Mouse (Mus musculus): Measurements from ENCODE around the gene Zfp410. TPM values are rescaled to one million over a fixed set of nuclear protein-coding genes. Genes with fewer than 3 reads are reported as not detected.
A peak's percentile ranks its signal among the peaks of the same experiment; 100 is the strongest.
"Not testable (repeated sequence)": the region's sequence is repeated elsewhere in the genome, so short reads cannot be mapped to it uniquely, and the experiment has no call there.

The Zfp410 gene
- polyA plus RNA-seq, 1 experiment from 2014 or later = 84.3 TPM

DNA sequence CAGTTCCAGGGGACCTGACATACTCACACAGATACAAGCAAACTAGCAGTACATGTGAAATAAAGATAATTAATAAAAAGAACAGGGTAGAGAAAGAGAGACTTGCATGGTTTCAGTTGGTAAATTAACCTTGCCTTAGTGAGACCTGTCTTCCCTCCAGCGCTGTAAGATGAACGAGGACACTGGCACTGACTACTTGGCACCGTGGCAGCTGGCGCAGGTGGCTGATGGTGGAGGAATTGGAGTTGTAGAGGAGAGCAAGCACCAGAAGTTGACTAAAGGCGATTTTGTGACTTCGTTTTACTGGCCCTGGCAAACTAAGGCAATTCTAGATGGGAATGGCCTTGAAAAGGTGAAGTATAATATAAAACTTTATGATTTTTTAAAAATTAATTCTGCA, 18.8 kb upstream of the Zfp410 start:
- no peak overlapping the region for H3K27ac ChIP-seq
- no peak for ATAC-seq (ENCODE audit: low FRiP score)

DNA sequence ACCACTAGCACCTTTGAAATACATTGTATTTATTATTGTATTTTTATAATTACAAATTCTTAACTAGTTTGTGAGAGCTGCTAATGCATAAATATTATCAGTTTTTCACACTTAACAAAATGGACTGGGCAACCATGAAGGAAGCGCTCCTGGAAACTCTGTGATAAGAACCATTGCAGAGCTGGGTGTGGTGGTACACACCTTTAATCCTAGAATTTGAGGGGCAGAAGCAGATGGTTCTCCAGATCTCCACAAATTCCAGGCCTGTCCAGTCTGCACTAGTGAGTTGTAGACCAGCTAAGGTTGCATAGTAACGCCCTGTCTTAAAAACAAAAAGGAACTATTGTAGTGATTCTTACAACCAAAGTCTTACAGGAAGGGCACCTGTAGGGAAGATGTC, 17.4 kb upstream of the Zfp410 start:
- Histone ChIP-seq H3K4me1 (replicated peaks) (no peaks in the 10 kb centered on the region), H3K9me3 (no peaks in the 10 kb centered on the region), H3K36me3 (peaks cover 39% of the 10 kb centered on the region), H3K9ac (no peak overlapping the region), H3K27ac (no peak overlapping the region), H3K4me3 (no peak overlapping the region), H3K27me3 (no peaks in the 10 kb centered on the region), H3K4me2 (no peak overlapping the region)
- no peak for ATAC-seq (ENCODE audit: low FRiP score)
- 98% methylated on average over 2 of the region's 2 CpGs for WGBS

More for the DNA sequence above, 18.8 kb upstream of the Zfp410 start:
- no peak overlapping the region for H3K9ac ChIP-seq
- no peak overlapping the region for H3K4me2 ChIP-seq
- no peaks in the 10 kb centered on the region for H3K27me3 ChIP-seq
- WGBS = 96% methylated on average over 6 of the region's 6 CpGs
- peaks cover 48% of the 10 kb centered on the region for H3K36me3 ChIP-seq
- no peak overlapping the region for H3K4me3 ChIP-seq
- no peaks in the 10 kb centered on the region for H3K9me3 ChIP-seq
- H3K4me1 ChIP-seq (replicated peaks) = no peaks in the 10 kb centered on the region

DNA sequence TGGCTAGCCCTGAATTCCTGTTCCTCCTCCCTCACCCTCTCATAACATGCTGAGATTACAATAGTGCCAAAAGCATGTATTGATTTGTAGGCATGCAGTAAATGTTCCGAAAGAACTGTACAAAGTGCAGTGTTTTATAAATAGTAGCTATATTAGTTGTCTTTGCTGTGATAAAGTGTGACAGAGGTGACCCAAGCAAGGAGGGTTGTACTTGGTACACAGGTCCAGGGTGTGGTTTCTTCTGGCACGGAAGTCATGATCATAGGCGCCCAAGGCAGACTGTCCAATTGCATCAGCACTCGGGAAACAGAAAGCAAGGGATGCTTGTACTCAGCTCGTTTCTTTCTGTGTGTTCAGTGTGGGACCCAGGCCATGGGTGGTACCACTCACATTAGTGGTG, 12.6 kb upstream of the Zfp410 start:
- Histone ChIP-seq H3K4me3 (no peak overlapping the region), H3K36me3 (peaks cover 32% of the 10 kb centered on the region), H3K4me1 (replicated peaks) (no peaks in the 10 kb centered on the region), H3K27me3 (no peaks in the 10 kb centered on the region), H3K9me3 (no peaks in the 10 kb centered on the region), H3K27ac (no peak overlapping the region), H3K9ac (no peak overlapping the region), H3K4me2 (no peak overlapping the region)
- WGBS = 92% methylated on average over 5 of the region's 5 CpGs
- no peak for ATAC-seq (ENCODE audit: low FRiP score)

DNA sequence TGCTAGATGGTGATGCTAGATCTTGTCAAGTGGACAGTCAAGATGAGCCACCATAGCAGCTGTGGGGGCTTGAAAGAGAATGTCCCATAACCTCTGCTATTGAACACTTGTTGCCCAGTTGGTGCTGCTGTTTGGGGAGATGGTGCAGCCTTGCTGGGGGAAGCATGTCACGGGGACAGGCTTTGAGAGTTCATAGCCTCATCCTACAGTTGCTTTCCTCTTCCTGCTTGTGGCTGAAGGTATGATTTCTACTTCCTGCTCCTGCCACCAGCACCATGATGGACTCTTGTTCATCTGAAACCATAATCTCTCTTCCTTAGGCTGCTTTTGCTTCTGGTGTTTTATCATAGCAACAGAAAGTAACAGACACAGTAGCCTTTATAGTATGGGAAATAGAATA, 12.1 kb upstream of the Zfp410 start:
- H3K9me3 ChIP-seq = no peaks in the 10 kb centered on the region
- H3K4me3 ChIP-seq = no peak overlapping the region
- H3K9ac ChIP-seq = no peak overlapping the region
- H3K4me1 ChIP-seq (replicated peaks) = no peaks in the 10 kb centered on the region
- no peak for ATAC-seq (ENCODE audit: low FRiP score)
- no peak overlapping the region for H3K4me2 ChIP-seq
- H3K27me3 ChIP-seq = no peaks in the 10 kb centered on the region
- H3K27ac ChIP-seq = no peak overlapping the region
- peaks cover 32% of the 10 kb centered on the region for H3K36me3 ChIP-seq
- WGBS = 74% methylated on average over 1 of the region's 1 CpGs

DNA sequence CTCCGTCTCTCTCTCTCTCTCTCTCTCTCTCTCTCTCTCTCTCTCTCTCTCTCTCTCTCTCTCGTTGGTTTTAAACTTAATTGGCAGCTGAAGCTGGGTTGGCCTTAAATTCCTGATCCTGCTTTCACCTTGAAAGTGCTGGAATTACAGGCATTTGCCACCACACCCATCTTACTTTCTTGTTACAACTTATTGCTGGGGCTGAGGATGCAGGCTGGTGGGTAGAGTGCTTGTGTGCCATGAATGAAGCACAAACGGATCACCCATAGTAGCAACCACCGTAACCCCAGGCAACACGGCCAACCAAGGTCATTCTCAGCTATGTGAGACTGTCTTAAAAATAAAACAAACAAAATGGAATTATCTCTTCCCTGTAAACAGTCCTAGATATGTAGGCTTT, 5.3 kb upstream of the Zfp410 start:
- Histone ChIP-seq H3K9ac (no peak overlapping the region), H3K36me3 (peaks cover 9% of the 10 kb centered on the region), H3K27me3 (no peaks in the 10 kb centered on the region), H3K27ac (no peak overlapping the region), H3K4me1 (replicated peaks) (peaks cover 5% of the 10 kb centered on the region), H3K4me3 (no peak overlapping the region), H3K4me2 (no peak overlapping the region), H3K9me3 (no peaks in the 10 kb centered on the region)
- no peak for ATAC-seq (ENCODE audit: low FRiP score)
- 90% methylated on average over 4 of the region's 5 CpGs for WGBS

DNA sequence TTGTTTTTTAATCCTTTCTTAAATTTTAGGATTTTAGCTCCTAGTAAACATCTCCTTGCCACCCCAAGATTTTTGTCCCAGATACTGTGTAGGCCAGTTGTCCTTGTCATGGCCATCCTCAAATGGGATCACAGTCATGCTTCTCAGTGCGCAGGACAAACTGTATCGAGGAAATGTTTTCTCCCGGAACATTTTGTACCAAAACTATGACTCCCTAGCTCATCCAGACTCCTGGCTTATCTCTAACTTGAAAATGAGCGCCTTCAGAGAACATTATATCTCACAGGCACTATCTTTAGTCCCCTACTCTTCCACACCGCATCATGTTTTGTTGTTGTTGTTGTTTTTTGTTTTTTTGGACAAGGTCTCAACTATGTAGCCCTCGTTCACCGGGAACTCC, 646 bp upstream of the Zfp410 start:
- Histone ChIP-seq H3K27me3 (no peaks in the 10 kb centered on the region), H3K4me3 (peak overlapping the region; percentile 99), H3K4me2 (peak overlapping the region; percentile 93), H3K9me3 (no peaks in the 10 kb centered on the region), H3K36me3 (peaks cover 2% of the 10 kb centered on the region; the same call in 1 of the 2 replicates), H3K9ac (peak overlapping the region; percentile 98), H3K27ac (no peak overlapping the region), H3K4me1 (replicated peaks) (peaks cover 35% of the 10 kb centered on the region)
- 46% methylated on average over 7 of the region's 7 CpGs for WGBS
- no peak for ATAC-seq (ENCODE audit: low FRiP score)

DNA sequence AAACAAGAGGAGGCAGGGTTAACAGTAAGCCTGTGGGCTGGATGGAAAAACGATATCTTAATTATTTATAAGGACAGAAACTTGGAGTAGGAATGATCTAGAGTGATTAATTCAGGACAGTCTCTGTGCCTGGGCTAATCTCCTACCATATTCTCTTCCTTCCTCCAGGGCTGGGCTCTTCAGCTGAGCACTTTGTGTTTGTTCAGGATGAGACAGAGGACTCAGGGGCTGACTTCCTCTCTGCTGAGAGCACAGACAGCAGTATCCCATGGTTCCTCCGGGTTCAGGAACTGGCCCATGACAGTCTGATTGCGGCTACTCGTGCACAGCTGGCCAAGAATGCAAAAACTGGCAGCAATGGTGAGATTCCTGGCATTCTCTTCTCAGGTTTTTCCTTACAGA, 10.5 kb downstream of the Zfp410 start:
- no peaks in the 10 kb centered on the region for H3K27me3 ChIP-seq
- no peak overlapping the region for H3K9ac ChIP-seq
- ATAC-seq (ENCODE audit: low FRiP score) = no peak
- no peak overlapping the region for H3K27ac ChIP-seq
- 88% methylated on average over 4 of the region's 4 CpGs for WGBS
- H3K9me3 ChIP-seq = no peaks in the 10 kb centered on the region
- H3K36me3 ChIP-seq = peaks cover 61% of the 10 kb centered on the region
- no peak overlapping the region for H3K4me2 ChIP-seq
- H3K4me3 ChIP-seq = no peak overlapping the region
- H3K4me1 ChIP-seq (replicated peaks) = no peaks in the 10 kb centered on the region

DNA sequence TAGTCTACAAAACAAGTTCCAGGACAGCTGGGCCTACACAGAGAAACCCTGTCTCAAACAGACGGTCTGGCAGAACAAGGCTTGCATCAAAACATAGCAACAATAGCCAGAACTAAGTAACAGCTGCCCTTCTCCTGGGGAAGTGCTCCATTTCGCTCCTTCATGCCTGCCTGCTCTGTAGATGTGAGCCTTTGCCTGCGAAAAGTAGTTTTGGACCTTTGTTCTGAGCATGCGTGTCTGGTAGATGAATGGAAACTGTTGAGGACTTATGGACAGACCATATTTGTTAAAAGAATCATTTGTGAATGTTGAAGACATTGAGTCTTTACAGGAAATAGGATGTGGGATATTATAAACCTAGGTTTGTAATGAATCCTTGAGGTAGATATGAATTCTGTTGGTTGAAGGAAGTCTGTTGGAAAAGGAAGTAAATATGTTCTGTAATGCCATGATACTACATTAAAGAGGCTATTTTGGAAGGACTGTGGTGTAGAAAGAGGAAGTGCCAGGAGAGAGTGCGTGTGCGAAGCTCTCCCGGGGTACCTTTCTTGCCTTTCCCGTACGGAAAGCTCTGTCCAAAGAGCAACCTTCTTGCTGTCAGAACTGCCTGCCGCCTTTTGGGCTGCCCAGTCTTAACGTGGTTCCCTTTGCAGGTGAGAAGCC, 20.4 kb downstream of the Zfp410 start:
- no peaks in the 10 kb centered on the region for H3K9me3 ChIP-seq
- WGBS = 95% methylated on average over 11 of the region's 11 CpGs
- H3K36me3 ChIP-seq = peaks cover 86% of the 10 kb centered on the region
- H3K4me3 ChIP-seq = no peak overlapping the region
- H3K27ac ChIP-seq = no peak overlapping the region
- H3K27me3 ChIP-seq = no peaks in the 10 kb centered on the region
- no peak overlapping the region for H3K4me2 ChIP-seq
- H3K9ac ChIP-seq = no peak overlapping the region
- H3K4me1 ChIP-seq (replicated peaks) = no peaks in the 10 kb centered on the region
- no peak for ATAC-seq (ENCODE audit: low FRiP score)

DNA sequence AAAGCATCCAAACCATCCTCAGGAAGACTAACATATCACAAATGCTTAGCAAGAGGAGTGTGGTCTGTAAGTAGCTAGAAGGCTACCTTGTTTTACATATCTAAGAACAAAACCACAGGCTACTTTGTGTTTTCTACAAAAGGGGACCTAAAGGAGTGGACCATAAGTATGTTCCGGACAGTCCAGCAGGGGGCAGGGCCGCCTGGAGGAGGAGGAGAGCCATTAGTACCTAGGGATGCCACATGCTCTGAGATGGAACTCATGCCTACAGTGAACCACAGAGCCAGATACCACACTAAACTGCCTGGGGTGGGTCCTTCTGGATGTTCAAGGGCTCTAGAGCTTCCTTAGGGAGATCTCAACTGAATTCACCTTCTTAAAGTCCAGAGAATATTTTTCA, 30.5 kb downstream of the Zfp410 start:
- no peak for ATAC-seq (ENCODE audit: low FRiP score)
- Histone ChIP-seq H3K9ac (no peak overlapping the region), H3K27ac (no peak overlapping the region), H3K4me3 (no peak overlapping the region), H3K9me3 (no peaks in the 10 kb centered on the region), H3K4me1 (replicated peaks) (peaks cover 6% of the 10 kb centered on the region), H3K36me3 (peaks cover 88% of the 10 kb centered on the region), H3K27me3 (no peaks in the 10 kb centered on the region), H3K4me2 (no peak overlapping the region)
- 54% methylated on average over 2 of the region's 2 CpGs for WGBS

DNA sequence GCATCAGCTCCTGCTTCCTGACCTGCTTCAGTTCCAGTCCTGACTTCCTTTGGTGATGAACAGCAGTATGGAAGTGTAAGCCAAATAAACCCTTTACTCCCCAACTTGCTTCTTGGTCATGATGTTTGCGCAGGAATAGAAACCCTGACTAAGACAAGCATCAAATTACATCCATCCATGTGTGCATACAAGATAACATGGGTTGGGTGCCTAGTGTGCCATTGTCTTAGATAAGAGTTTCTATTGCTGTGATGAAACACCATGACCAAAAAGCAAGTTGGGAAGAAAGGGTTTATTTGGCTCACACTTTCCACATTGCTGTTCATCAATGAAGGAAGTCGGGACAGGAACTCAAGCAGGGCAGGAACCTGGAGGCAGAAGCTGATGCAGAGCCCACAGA, 42.0 kb downstream of the Zfp410 start:
- not testable (repeated sequence) for ATAC-seq (ENCODE audit: low FRiP score)

DNA sequence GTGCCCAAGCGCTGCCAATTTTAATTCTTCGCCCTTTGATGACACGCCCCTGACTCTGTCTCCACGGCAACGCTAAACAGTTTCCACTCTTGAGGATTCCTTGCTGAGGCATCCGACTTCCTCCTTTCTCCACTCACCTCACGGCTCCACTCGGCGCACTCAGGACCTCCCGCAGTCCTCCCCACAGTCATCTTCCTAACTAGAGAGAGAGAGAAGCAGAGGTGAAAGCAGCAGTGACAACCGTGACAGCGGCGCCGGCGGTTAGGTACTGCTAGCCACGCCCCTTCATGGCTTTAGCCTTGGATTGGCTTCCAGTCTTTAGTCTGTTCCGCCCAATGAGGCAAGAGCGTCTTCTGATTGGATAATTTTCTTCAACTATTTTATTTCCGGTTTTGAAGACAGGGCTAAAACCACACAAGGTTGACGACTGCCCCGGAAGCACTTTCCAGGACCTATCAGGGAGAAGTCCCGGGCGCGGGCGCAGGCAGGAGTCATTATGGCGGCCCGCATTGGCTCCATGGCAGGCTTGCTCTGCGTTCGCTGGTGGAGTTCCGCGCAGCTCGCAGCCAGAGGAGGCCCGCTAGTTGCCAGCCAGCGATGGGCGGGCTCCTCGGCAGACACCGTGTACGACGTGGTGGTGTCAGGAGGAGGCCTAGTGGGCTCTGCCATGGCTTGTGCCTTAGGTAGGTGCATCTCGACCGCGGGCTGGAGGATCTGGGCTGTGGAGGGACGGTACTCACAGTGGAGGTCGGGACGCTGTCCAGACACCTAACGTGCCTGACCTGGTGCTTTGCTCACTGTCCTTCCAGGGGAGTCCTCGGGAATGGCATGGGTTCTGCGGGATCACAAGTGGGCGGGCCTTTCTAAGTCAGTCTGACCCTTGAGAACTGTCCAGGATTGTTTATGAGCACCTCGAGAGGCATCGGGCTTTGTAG, 45.2 kb downstream of the Zfp410 start, which contains the start of the genes Coq6 and Fam161b:
Gene Coq6, plus strand, starts transcription at position 103 of the 935 bp plus-strand sequence.
Gene Fam161b, minus strand, starts transcription at position 279 of the 935 bp plus-strand sequence.
- peak within 1 kb of the TSS; percentile 98 for H3K4me3 ChIP-seq
- peak within 1 kb of the TSS; percentile 87 for H3K4me2 ChIP-seq
- peak within 1 kb of the TSS; percentile 77 for H3K27ac ChIP-seq
- H3K27me3 ChIP-seq = no peaks in the 10 kb centered on the region
- ATAC-seq (ENCODE audit: low FRiP score) = peak; percentile 99
- H3K4me1 ChIP-seq (replicated peaks) = peaks cover 33% of the 10 kb centered on the region
- H3K9me3 ChIP-seq = no peaks in the 10 kb centered on the region
- peak within 1 kb of the TSS; percentile 90 for H3K9ac ChIP-seq
- H3K36me3 ChIP-seq = peaks cover 10% of the 10 kb centered on the region
- under 1% methylated on average over 51 of the region's 51 CpGs for WGBS

More for the DNA sequence above, 42.0 kb downstream of the Zfp410 start:
- H3K4me1 ChIP-seq (replicated peaks) = peaks cover 28% of the 10 kb centered on the region
- not testable (repeated sequence) for H3K27me3 ChIP-seq, H3K4me3 ChIP-seq, H3K9me3 ChIP-seq, H3K9ac ChIP-seq, H3K27ac ChIP-seq, H3K4me2 ChIP-seq
- H3K36me3 ChIP-seq = peaks cover 40% of the 10 kb centered on the region
- 93% methylated on average over 2 of the region's 2 CpGs for WGBS

DNA sequence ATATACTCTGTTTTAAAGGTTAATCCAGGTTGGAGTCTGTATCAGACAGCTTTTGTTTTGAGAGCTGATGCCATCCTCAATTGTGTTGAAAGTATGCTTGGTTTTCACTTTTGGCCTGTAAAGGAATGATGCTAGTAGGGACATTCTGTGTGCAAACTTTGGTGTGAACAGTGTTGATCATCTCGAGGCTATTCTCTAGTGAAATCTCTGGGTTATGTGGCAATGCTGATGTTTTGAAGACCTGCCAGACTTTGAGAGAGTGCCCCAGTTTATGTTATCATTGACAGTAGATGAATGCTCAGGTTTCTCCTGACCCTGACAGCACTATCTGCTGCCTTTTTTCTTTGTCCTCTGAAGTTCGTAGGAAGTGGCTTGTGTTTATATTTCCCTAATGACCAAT, 46.2 kb downstream of the Zfp410 start:
- H3K9ac ChIP-seq = peak overlapping the region; percentile 90; the same call in 1 of the 2 replicates

More for the DNA sequence above, 46.2 kb downstream of the Zfp410 start:
- 69% methylated on average over 2 of the region's 2 CpGs for WGBS
- peak overlapping the region; percentile 98 for H3K4me3 ChIP-seq
- H3K4me2 ChIP-seq = peak overlapping the region; percentile 87
- no peak for ATAC-seq (ENCODE audit: low FRiP score)
- no peaks in the 10 kb centered on the region for H3K27me3 ChIP-seq
- H3K36me3 ChIP-seq = peaks cover 11% of the 10 kb centered on the region
- no peaks in the 10 kb centered on the region for H3K9me3 ChIP-seq
- H3K4me1 ChIP-seq (replicated peaks) = peaks cover 33% of the 10 kb centered on the region
- no peak overlapping the region for H3K27ac ChIP-seq

Measured in hindbrain, embryonic 13.5 days (tissue).